Mouse (Mus musculus) thymus, adult 2 months (tissue): Measurements from ENCODE around the gene Olfr354. TPM values are rescaled to one million over a fixed set of nuclear protein-coding genes. Genes with fewer than 3 reads are reported as not detected.

Source experiments
- DNase-seq: peaks from one replicate; pipeline ENCODE4 v3.0.0; 2021
- H3K27ac ChIP-seq: fragments of 200-500 bp; 2 replicates; pipeline ENCODE4 v1.5.1; 2012; ENCODE audit warnings: low read length, control low read depth; ENCODE audit not compliant: control insufficient read depth, insufficient read depth
- H3K27me3 ChIP-seq: fragments of 200-500 bp; 2 replicates; pipeline ENCODE4 v1.6.1; 2012; ENCODE audit warnings: mild to moderate bottlenecking, low read length, moderate library complexity, mixed read lengths; ENCODE audit not compliant: control insufficient read depth, insufficient read depth
- H3K36me3 ChIP-seq: fragments of 200-500 bp; 2 replicates; pipeline ENCODE4 v1.6.1; 2012; ENCODE audit warnings: mild to moderate bottlenecking, low read length, moderate library complexity; ENCODE audit not compliant: control insufficient read depth, insufficient read depth
- H3K4me1 ChIP-seq: fragments of 200-500 bp; replicated peaks from 2 replicates; pipeline ENCODE4 v1.6.1; 2012; ENCODE audit warnings: low read length; ENCODE audit not compliant: control insufficient read depth, insufficient read depth
- H3K4me3 ChIP-seq: fragments of 200-500 bp; 2 replicates; pipeline ENCODE4 v1.5.1; 2012; ENCODE audit warnings: mild to moderate bottlenecking, low read length, control low read depth, moderate library complexity; ENCODE audit not compliant: control insufficient read depth, insufficient read depth
- CTCF ChIP-seq: fragments of 200-500 bp; IDR thresholded peaks from 2 replicates; pipeline ENCODE4 v1.5.1; 2012; ENCODE audit warnings: mild to moderate bottlenecking, control low read depth, low read length, moderate library complexity, borderline replicate concordance; ENCODE audit not compliant: control insufficient read depth, poor library complexity, insufficient read depth; ENCODE audit errors: extremely low read depth
- POLR2A ChIP-seq: fragments of 200-500 bp; IDR thresholded peaks from 2 replicates; pipeline ENCODE4 v1.6.1; 2012; ENCODE audit warnings: mild to moderate bottlenecking, low read length, control low read depth, moderate library complexity; ENCODE audit not compliant: control insufficient read depth, poor library complexity, insufficient read depth; ENCODE audit errors: extremely low read depth
- WGBS: fragments of 180-500 bp; shearing (Covaris S2); methylation state at CpG from one replicate; pipeline ENCODE4 v1.1.7; 2018; 5-methylcytosine and 5-hydroxymethylcytosine counted together
- polyA plus RNA-seq: library from polyadenylated mRNA; depleted of rRNA; stranded (reverse); fragments of >200 nt; gene quantifications from 2 replicates; pipeline ENCODE4 v1.2.3, GENCODE M21; 2012; rRNA removed

Olfr354 gene
- not detected in 2 replicates for polyA plus RNA-seq

- no peak for DNase-seq
- Histone ChIP-seq H3K4me1 (no peaks in the 10 kb centered on the region), H3K4me3 (no peak within 1 kb of the TSS), H3K27me3 (no peaks in the 10 kb centered on the region), H3K27ac (no peak within 1 kb of the TSS), H3K36me3 (no peaks in the 10 kb centered on the region)
- no peak for TF ChIP-seq POLR2A
- no peak for TF ChIP-seq CTCF
These were observed at the start of gene Olfr354 for GRCm38 (mm10) chr2:36905380-36905779. Gene Olfr354, plus strand, starts transcription at chr2:36905680.

- TF ChIP-seq POLR2A = no peak
- TF ChIP-seq CTCF = no peak
- DNase-seq = no peak
- no peaks in the 10 kb centered on the region for H3K4me1 ChIP-seq
- H3K36me3 ChIP-seq = no peaks in the 10 kb centered on the region
- no peak within 1 kb of the TSS for H3K27ac ChIP-seq
- H3K4me3 ChIP-seq = no peak within 1 kb of the TSS
- H3K27me3 ChIP-seq = no peaks in the 10 kb centered on the region
- 89% methylated on average over 1 of the region's 1 CpGs for WGBS
These were observed 42.9 kb upstream of the Olfr354 start, which contains the start of gene Olfr351 for GRCm38 (mm10) chr2:36862560-36862959. Gene Olfr351, minus strand, starts transcription at chr2:36862660.

- no peak for DNase-seq
- WGBS = 91% methylated on average over 1 of the region's 1 CpGs
- Histone ChIP-seq H3K27ac (no peak within 1 kb of the TSS), H3K4me1 (no peaks in the 10 kb centered on the region), H3K4me3 (no peak within 1 kb of the TSS), H3K36me3 (no peaks in the 10 kb centered on the region), H3K27me3 (no peaks in the 10 kb centered on the region)
- TF ChIP-seq POLR2A (no peak), CTCF (no peak)
These were observed 37.3 kb upstream of the Olfr354 start, which contains the start of gene Olfr352 for GRCm38 (mm10) chr2:36868160-36868559. Gene Olfr352, plus strand, starts transcription at chr2:36868460.

GRCm38 (mm10) chr2:36892836-36893235 is 12.6 kb upstream of the Olfr354 start, which contains the start of gene Olfr353:
Gene Olfr353, minus strand, starts transcription at chr2:36892936.
- TF ChIP-seq POLR2A (no peak), CTCF (no peak)
- DNase-seq = no peak
- Histone ChIP-seq H3K4me1 (no peaks in the 10 kb centered on the region), H3K36me3 (no peaks in the 10 kb centered on the region), H3K4me3 (no peak within 1 kb of the TSS), H3K27ac (no peak within 1 kb of the TSS), H3K27me3 (no peaks in the 10 kb centered on the region)

GRCm38 (mm10) chr2:36897114-36897513 is 8.4 kb upstream of the Olfr354 start:
- Histone ChIP-seq H3K36me3 (no peaks in the 10 kb centered on the region), H3K27ac (no peak overlapping the region), H3K4me3 (no peak overlapping the region), H3K27me3 (no peaks in the 10 kb centered on the region), H3K4me1 (no peaks in the 10 kb centered on the region)
- DNase-seq = no peak
- no peak for TF ChIP-seq CTCF
- no peak for TF ChIP-seq POLR2A

GRCm38 (mm10) chr2:36928797-36929196 is 23.3 kb downstream of the Olfr354 start, which contains the start of gene Olfr355:
Gene Olfr355, minus strand, starts transcription at chr2:36928897.
- Histone ChIP-seq H3K4me3 (no peak within 1 kb of the TSS), H3K4me1 (no peaks in the 10 kb centered on the region), H3K27ac (no peak within 1 kb of the TSS), H3K27me3 (no peaks in the 10 kb centered on the region), H3K36me3 (no peaks in the 10 kb centered on the region)
- DNase-seq = no peak
- TF ChIP-seq CTCF (no peak), POLR2A (no peak)

- Histone ChIP-seq H3K4me3 (no peak within 1 kb of the TSS), H3K27me3 (no peaks in the 10 kb centered on the region), H3K4me1 (no peaks in the 10 kb centered on the region), H3K27ac (no peak within 1 kb of the TSS), H3K36me3 (no peaks in the 10 kb centered on the region)
- TF ChIP-seq CTCF (no peak), POLR2A (no peak)
- DNase-seq = no peak
- WGBS = 92% methylated on average over 2 of the region's 2 CpGs
These were observed 31.3 kb downstream of the Olfr354 start, which contains the start of gene Olfr356 for GRCm38 (mm10) chr2:36936821-36937220. Gene Olfr356, plus strand, starts transcription at chr2:36937121.

Other genes with a start within 250 kb of the Olfr354 start
- not detected in 2 replicates for gene Olfr346, start 219.9 kb upstream of the Olfr354 start, polyA plus RNA-seq
- gene Olfr347, start 173.8 kb upstream of the Olfr354 start, polyA plus RNA-seq = not detected in 2 replicates
- gene Olfr348, start 121.4 kb upstream of the Olfr354 start, polyA plus RNA-seq = not detected in 2 replicates
- not detected in 2 replicates for gene Olfr50, start 115.1 kb upstream of the Olfr354 start, polyA plus RNA-seq
- not detected in 2 replicates for gene Olfr3, start 88.6 kb upstream of the Olfr354 start, polyA plus RNA-seq
- not detected in 2 replicates for gene Olfr350, start 59.4 kb upstream of the Olfr354 start, polyA plus RNA-seq
- gene Olfr351, start 43.0 kb upstream of the Olfr354 start, polyA plus RNA-seq = not detected in 2 replicates
- not detected in 2 replicates for gene Olfr352, start 37.2 kb upstream of the Olfr354 start, polyA plus RNA-seq
- gene Olfr353, start 12.7 kb upstream of the Olfr354 start, polyA plus RNA-seq = not detected in 2 replicates
- gene Olfr355, start 23.2 kb downstream of the Olfr354 start, polyA plus RNA-seq = not detected in 2 replicates
- gene Olfr356, start 31.4 kb downstream of the Olfr354 start, polyA plus RNA-seq = not detected in 2 replicates
- not detected in 2 replicates for gene Olfr357, start 88.1 kb downstream of the Olfr354 start, polyA plus RNA-seq
- not detected in 2 replicates for gene Olfr358, start 103.7 kb downstream of the Olfr354 start, polyA plus RNA-seq
- not detected in 2 replicates for gene Olfr360, start 160.1 kb downstream of the Olfr354 start, polyA plus RNA-seq
- gene Olfr361, start 183.6 kb downstream of the Olfr354 start, polyA plus RNA-seq = not detected in 2 replicates
- not detected in 2 replicates for gene Olfr362, start 212.2 kb downstream of the Olfr354 start, polyA plus RNA-seq
- gene Olfr364-ps1, start 233.6 kb downstream of the Olfr354 start, polyA plus RNA-seq = not detected in 2 replicates